Mouse (Mus musculus): ENCODE data around the gene Nnat. TPM values are rescaled to one million over a fixed set of nuclear protein-coding genes. Genes with fewer than 3 reads are reported as not detected.
A peak's percentile ranks its signal among the peaks of the same experiment; 100 is the strongest.

Gene Nnat
- total and polyA plus RNA-seq, 3 experiments: 0.29 to 6.0 (median 0.39) TPM

DNA sequence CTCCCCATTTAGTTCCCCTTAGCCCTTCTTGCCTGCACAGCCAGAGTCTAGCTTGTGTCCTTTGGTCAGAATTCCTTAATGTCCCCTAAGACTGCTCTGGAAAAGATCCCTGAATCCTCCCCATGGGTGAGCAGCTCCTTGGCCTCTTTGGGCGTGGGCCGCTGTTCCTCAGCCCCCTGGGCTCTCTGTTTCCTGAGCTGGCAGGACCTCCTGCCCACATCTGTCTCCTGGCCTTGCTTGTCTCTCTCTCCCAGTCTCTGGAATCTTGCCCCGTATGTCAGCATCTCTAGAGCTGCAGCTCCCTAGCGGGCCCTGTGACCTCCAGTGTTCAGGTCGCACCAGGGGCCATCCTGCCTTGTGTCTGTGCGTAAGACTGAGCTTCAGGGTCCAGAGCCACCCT lies 40.4 kb upstream of the Nnat start:
- intact Hi-C loops (cut with DNase I): no loop called here
- 59% methylated on average over 6 of the region's 6 CpGs for WGBS
- Histone ChIP-seq H3K9ac (ENCODE audit: low read depth, low read length) (no peak overlapping the region), H3K4me3 (no peak overlapping the region), H3K27me3 (ENCODE audit: control insufficient read depth, insufficient read depth, low read length) (no peaks in the 10 kb centered on the region), H3K4me1 (ENCODE audit: control insufficient read depth, insufficient read depth, low read length) (no peaks in the 10 kb centered on the region), H3K79me2 (replicated peaks; ENCODE audit: control insufficient read depth, insufficient read depth, low read length) (no peaks in the 10 kb centered on the region), H3K27ac (no peak overlapping the region), H3K36me3 (ENCODE audit: control insufficient read depth, insufficient read depth, low read length) (no peaks in the 10 kb centered on the region)
- DNase-seq: peak in 1 of 2 experiments; percentile 19
- TF ChIP-seq POLR2A (IDR thresholded peaks at IDR 0.05; ENCODE audit: insufficient read depth, low read depth, low read length) (no peak), CTCF (IDR thresholded peaks at IDR 0.05) (no peak), EP300 (IDR thresholded peaks at IDR 0.05; ENCODE audit: insufficient read depth, low read depth, low read length) (no peak)

DNA sequence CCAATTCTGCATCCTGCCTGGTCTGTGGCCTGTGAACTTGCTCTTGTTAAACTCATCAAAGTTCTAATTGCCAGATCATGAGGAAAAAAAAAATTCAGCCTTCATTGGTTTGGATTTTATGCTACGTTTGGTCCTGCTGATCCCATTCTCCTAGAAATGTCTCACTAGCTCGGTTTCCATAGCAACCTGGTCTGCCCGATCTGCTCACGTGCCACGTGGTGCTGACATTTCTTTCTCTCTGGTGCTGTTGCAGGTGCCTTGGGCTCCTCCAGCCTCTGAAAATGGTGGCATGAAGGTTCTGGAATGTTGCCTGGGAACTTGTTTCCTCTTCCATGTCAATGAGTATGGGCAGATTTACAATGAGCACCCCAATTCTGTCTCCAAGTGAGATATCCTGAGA lies 39.4 kb upstream of the Nnat start:
- no peaks in the 10 kb centered on the region for H3K36me3 ChIP-seq (ENCODE audit: control insufficient read depth, insufficient read depth, low read length)
- TF ChIP-seq POLR2A (IDR thresholded peaks at IDR 0.05; ENCODE audit: insufficient read depth, low read depth, low read length) (no peak), EP300 (IDR thresholded peaks at IDR 0.05; ENCODE audit: insufficient read depth, low read depth, low read length) (no peak), CTCF (IDR thresholded peaks at IDR 0.05) (no peak)
- no peak overlapping the region for H3K4me3 ChIP-seq
- intact Hi-C loops (cut with DNase I): no loop called here
- H3K79me2 ChIP-seq (replicated peaks; ENCODE audit: control insufficient read depth, insufficient read depth, low read length): no peaks in the 10 kb centered on the region
- H3K27me3 ChIP-seq (ENCODE audit: control insufficient read depth, insufficient read depth, low read length): no peaks in the 10 kb centered on the region
- no peak for DNase-seq
- 57% methylated on average over 5 of the region's 5 CpGs for WGBS
- H3K9ac ChIP-seq (ENCODE audit: low read depth, low read length): no peak overlapping the region
- H3K4me1 ChIP-seq (ENCODE audit: control insufficient read depth, insufficient read depth, low read length): no peaks in the 10 kb centered on the region
- H3K27ac ChIP-seq: no peak overlapping the region

DNA sequence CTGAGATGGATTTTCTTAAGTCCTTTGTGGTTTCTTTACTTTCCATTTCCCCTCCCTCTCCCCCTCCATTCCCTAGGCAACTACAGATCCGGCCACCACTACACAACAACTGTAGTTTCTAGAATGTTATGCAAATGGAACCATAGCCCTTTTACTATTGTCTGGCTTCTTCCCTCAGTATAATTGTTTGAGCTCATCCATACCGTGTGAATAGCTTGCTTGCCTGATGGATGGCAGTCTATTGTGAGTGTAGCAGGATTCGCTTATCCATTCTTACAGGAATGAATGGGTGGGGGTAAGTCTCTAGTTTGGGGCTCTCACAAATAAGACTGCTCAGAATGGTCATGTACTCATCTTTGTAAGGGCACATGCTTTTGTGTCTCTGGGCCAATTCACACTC lies 37.3 kb upstream of the Nnat start:
- Histone ChIP-seq H3K4me3 (no peak overlapping the region), H3K27ac (no peak overlapping the region), H3K9ac (ENCODE audit: low read depth, low read length) (no peak overlapping the region), H3K79me2 (replicated peaks; ENCODE audit: control insufficient read depth, insufficient read depth, low read length) (no peaks in the 10 kb centered on the region), H3K36me3 (ENCODE audit: control insufficient read depth, insufficient read depth, low read length) (no peaks in the 10 kb centered on the region), H3K4me1 (ENCODE audit: control insufficient read depth, insufficient read depth, low read length) (no peaks in the 10 kb centered on the region), H3K27me3 (ENCODE audit: control insufficient read depth, insufficient read depth, low read length) (no peaks in the 10 kb centered on the region)
- WGBS: 71% methylated on average over 3 of the region's 3 CpGs
- intact Hi-C loops (cut with DNase I): no loop called here
- TF ChIP-seq POLR2A (IDR thresholded peaks at IDR 0.05; ENCODE audit: insufficient read depth, low read depth, low read length): no peak
- no peak for TF ChIP-seq EP300 (IDR thresholded peaks at IDR 0.05; ENCODE audit: insufficient read depth, low read depth, low read length)
- TF ChIP-seq CTCF (IDR thresholded peaks at IDR 0.05): no peak
- DNase-seq: no peak

DNA sequence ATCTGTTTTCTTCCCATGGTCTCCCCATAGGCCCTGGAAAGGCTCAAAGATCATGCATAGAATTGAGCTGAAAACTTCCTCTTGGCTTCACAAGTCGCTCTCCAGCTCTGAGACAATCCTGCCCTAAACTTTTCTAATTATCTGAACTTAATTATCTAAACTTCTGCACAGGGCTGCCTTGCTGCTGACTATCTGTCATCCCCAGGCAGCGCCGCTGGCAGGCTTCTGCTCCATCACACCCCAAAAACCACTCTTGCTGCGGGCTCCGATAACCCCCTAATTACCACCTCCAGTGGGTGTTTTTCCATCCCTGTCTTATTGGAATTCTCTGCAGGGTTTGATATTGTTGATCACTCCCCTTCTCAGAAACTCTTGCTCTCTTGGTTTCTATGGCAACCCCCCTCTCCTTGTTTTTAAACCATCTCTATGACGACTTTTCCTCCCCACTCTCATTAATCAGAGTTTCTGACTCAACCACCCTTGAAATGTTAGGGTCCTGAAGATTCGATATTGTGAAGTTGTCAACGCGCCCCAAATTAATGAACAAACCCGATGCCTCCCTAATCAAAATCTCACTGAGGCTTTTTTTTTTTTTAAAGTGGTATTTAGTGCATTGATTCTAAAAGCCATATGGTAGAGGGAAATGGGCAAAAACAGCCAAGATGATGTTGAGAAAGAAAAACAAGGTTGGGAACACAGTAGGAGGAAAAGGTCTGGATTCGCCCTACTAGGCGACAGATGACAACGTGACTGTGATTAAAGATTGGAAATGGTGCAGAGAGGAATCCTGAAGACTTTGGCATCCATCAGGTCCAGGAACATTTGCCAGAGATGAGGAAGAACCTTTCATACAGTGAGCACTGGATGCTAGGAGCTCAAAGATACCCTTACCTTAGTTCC lies 29.6 kb upstream of the Nnat start:
- DNase-seq: no peak
- no peak overlapping the region for H3K4me3 ChIP-seq
- H3K27ac ChIP-seq: no peak overlapping the region
- TF ChIP-seq EP300 (IDR thresholded peaks at IDR 0.05; ENCODE audit: insufficient read depth, low read depth, low read length) (no peak), CTCF (IDR thresholded peaks at IDR 0.05) (no peak), POLR2A (IDR thresholded peaks at IDR 0.05; ENCODE audit: insufficient read depth, low read depth, low read length) (no peak)
- H3K9ac ChIP-seq (ENCODE audit: low read depth, low read length): no peak overlapping the region
- intact Hi-C loops (cut with DNase I): no loop called here
- H3K36me3 ChIP-seq (ENCODE audit: control insufficient read depth, insufficient read depth, low read length): no peaks in the 10 kb centered on the region
- no peaks in the 10 kb centered on the region for H3K79me2 ChIP-seq (replicated peaks; ENCODE audit: control insufficient read depth, insufficient read depth, low read length)
- no peaks in the 10 kb centered on the region; the same call in 1 of the 2 replicates for H3K27me3 ChIP-seq (ENCODE audit: control insufficient read depth, insufficient read depth, low read length)
- no peaks in the 10 kb centered on the region for H3K4me1 ChIP-seq (ENCODE audit: control insufficient read depth, insufficient read depth, low read length)
- WGBS: 61% methylated on average over 13 of the region's 13 CpGs

DNA sequence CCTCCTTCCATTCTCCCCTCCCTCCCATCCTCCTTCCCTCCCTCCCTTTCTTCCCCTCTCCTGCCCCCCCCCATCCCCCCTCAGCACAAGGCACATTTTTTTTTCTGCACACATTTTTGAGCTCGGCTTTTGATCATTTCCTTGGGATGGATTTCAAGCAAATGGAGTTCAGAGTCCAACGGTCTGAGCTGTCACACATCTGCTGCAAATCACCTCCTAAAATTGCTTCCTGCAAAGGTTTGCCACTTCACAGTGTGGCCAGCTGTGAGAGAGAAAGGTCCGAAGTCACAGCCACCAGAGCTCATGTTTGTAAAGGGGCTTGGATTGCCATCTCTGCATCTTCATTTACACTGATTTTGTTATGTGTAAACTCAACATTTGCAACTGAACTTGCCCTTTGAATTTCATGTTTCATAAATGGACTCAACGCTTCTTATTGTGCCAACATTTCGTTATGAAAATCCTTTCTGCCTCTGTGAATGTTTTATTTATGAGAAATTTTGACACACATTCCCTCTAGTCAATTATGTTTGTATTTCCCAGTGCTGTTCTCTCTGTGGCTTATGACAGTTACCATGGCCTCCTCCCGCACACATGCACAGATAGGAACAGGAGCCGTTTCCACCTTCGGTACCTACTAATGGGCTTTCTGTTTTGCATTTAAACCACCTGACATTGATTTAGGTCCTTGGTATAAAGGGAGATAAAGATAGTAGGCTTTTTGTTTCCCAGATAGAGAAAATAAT lies 28.0 kb upstream of the Nnat start:
- no peaks in the 10 kb centered on the region for H3K36me3 ChIP-seq (ENCODE audit: control insufficient read depth, insufficient read depth, low read length)
- 58% methylated on average over 8 of the region's 8 CpGs for WGBS
- no peak overlapping the region for H3K27ac ChIP-seq
- no peak for TF ChIP-seq EP300 (IDR thresholded peaks at IDR 0.05; ENCODE audit: insufficient read depth, low read depth, low read length)
- no peak for TF ChIP-seq CTCF (IDR thresholded peaks at IDR 0.05)
- TF ChIP-seq POLR2A (IDR thresholded peaks at IDR 0.05; ENCODE audit: insufficient read depth, low read depth, low read length): no peak
- no peak overlapping the region for H3K9ac ChIP-seq (ENCODE audit: low read depth, low read length)
- H3K27me3 ChIP-seq (ENCODE audit: control insufficient read depth, insufficient read depth, low read length): no peaks in the 10 kb centered on the region; the same call in 1 of the 2 replicates
- no peak overlapping the region for H3K4me3 ChIP-seq
- peaks cover 2% of the 10 kb centered on the region for H3K4me1 ChIP-seq (ENCODE audit: control insufficient read depth, insufficient read depth, low read length)
- no peak for DNase-seq
- intact Hi-C loops (cut with DNase I): no loop called here
- no peaks in the 10 kb centered on the region for H3K79me2 ChIP-seq (replicated peaks; ENCODE audit: control insufficient read depth, insufficient read depth, low read length)

DNA sequence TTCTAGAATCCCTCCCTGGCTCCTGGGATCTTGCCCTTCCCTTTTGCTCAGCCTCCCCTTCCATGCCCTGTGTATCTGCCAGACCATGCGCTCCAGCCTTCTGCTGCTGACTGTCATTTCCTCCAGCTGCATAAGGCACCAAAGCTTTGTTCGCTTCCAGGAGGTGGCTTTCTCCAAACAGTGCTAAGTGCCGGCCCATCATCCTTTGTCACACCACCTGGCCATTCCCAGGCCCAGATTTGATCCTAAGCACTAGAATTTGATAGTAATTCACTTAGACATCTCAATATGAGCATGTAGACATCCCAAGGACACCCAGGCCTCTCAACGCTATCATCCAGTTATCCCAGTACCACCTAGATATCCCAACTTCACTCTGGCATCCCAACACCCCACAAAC lies 25.7 kb upstream of the Nnat start:
- Histone ChIP-seq H3K9ac (ENCODE audit: low read depth, low read length) (no peak overlapping the region), H3K79me2 (replicated peaks; ENCODE audit: control insufficient read depth, insufficient read depth, low read length) (no peaks in the 10 kb centered on the region), H3K27ac (no peak overlapping the region), H3K27me3 (ENCODE audit: control insufficient read depth, insufficient read depth, low read length) (no peaks in the 10 kb centered on the region; the same call in 1 of the 2 replicates), H3K4me3 (no peak overlapping the region), H3K36me3 (ENCODE audit: control insufficient read depth, insufficient read depth, low read length) (no peaks in the 10 kb centered on the region), H3K4me1 (ENCODE audit: control insufficient read depth, insufficient read depth, low read length) (peaks cover 2% of the 10 kb centered on the region)
- WGBS: 68% methylated on average over 4 of the region's 4 CpGs
- intact Hi-C loops (cut with DNase I): no loop called here
- DNase-seq: no peak
- no peak for TF ChIP-seq EP300 (IDR thresholded peaks at IDR 0.05; ENCODE audit: insufficient read depth, low read depth, low read length)
- no peak for TF ChIP-seq CTCF (IDR thresholded peaks at IDR 0.05)
- TF ChIP-seq POLR2A (IDR thresholded peaks at IDR 0.05; ENCODE audit: insufficient read depth, low read depth, low read length): no peak
